Mouse (Mus musculus): ENCODE measurements around the gene Arglu1. TPM values are rescaled to one million over a fixed set of nuclear protein-coding genes. Genes with fewer than 3 reads are reported as not detected.

Gene Arglu1
- polyA plus RNA-seq, 1 experiment from 2014 or later = 111 TPM

DNA sequence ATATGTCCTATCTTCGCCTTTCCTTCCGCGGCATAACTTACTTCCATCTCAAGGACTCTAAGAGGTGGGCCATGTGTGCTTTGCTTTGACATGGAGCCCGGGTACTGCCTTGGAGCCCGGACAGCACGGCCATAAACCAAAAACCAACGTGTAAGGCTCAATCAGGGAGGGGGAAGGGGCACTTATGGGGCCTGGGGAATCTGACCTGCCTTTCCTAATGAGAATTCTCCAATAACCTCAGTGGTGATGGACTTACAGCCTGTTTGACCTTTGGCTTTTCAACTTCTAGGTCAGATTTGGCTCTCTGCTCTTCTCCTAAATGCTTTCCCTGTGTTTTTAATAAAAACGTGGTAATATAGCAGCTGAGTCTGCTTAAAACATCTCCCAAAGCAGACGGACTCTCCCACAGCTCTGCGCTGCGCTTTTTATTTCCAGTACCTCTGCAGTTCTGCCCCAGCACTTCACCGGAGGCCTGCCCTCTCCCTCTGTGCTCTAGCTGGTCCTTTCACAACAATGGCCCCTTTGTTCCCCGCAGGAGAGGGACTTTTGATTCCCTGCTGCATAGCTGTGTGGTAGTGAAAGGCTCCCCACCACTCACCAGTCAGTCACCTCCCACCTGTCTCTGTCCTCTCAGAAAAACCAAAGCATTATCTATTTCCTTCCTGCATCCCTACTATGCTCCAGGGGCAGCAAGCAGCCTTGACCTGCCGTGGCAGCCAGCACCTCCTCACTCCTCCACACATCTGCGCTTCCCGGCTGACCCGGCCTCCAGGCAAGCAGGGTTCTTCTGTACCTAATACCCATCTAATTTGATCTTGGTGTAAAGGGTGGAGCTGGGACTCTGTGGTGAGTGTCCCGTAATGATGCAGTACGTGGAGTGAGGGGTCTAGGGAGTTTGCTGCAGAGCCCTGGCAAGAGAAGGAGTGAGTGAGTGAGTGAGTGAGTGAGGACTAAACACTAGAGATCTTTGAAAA lies 70.8 kb downstream of the Arglu1 start:
- WGBS = 59% methylated on average over 19 of the region's 19 CpGs
- Histone ChIP-seq H3K4me2 (no peak overlapping the region), H3K4me1 (replicated peaks) (peaks cover 24% of the 10 kb centered on the region), H3K27ac (ENCODE audit: poor library complexity, severe bottlenecking) (no peak overlapping the region), H3K36me3 (peaks cover 46% of the 10 kb centered on the region), H3K9me3 (replicated peaks) (no peaks in the 10 kb centered on the region), H3K4me3 (no peak overlapping the region), H3K9ac (no peak overlapping the region), H3K27me3 (replicated peaks) (no peaks in the 10 kb centered on the region)
- no peak for ATAC-seq (ENCODE audit: insufficient number of reproducible peaks, low FRiP score)

Small RNAs within 50 kb of the gene (microRNA-seq; reads per million reads assigned to microRNA genes)
- 12.0 reads per million, percentile 26 among the genes with 10 or more reads in this experiment for gene Mir7654

Other genes starting within 250 kb of the Arglu1 start
- gene Efnb2, start 29.3 kb downstream of the Arglu1 start, polyA plus RNA-seq (2016; fragmentation: Nextera tagmentation; extraction: Ambion mirVana) = 25.4 and 27.1 TPM in 2 replicates